Mouse (Mus musculus): ENCODE results near the gene Gm3839.
"Not testable (repeated sequence)": the region's sequence is repeated elsewhere in the genome, so short reads cannot be mapped to it uniquely, and the experiment has no call there.

The Gm3839 gene

GRCm38 (mm10) chr14:11356626-11357025 lies at the start of gene Gm3839:
Gm3839 (minus strand) TSS chr14:11356726.
- not testable (repeated sequence) for DNase-seq (ENCODE audit: low spot score in 2 of 2)

- no peak for DNase-seq (ENCODE audit: low spot score in 2 of 2)
Measured at GRCm38 (mm10) chr14:11405661-11406060, 49.1 kb upstream of the Gm3839 start.

- no peak for DNase-seq (ENCODE audit: low spot score in 2 of 2)
Measured at GRCm38 (mm10) chr14:11377846-11378245, 21.3 kb upstream of the Gm3839 start.

GRCm38 (mm10) chr14:11375225-11375624 lies 18.7 kb upstream of the Gm3839 start:
- no peak for DNase-seq (ENCODE audit: low spot score in 2 of 2)

- DNase-seq (ENCODE audit: low spot score in 2 of 2): no peak
Measured at GRCm38 (mm10) chr14:11346086-11346485, 10.4 kb downstream of the Gm3839 start.

DNA sequence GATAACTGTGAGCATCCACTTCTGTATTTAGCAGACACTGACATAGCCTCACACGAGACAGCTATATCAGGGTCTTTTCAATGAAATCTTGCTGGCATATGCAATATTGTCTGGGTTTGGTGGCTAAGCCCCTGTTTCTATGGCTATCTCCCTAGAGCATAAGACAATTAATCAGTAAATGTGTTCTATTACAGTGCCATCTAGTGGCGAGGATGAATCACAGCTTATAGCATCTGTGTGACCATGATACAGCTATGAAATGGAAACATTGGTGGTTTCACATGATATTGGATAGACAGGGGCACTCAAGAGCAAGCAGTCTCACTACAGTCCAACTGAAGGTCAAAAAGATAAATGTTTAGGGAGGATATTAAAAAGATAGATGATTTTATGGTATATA lies 26.5 kb downstream of the Gm3839 start:
- DNase-seq (ENCODE audit: low spot score in 2 of 2): no peak

DNA sequence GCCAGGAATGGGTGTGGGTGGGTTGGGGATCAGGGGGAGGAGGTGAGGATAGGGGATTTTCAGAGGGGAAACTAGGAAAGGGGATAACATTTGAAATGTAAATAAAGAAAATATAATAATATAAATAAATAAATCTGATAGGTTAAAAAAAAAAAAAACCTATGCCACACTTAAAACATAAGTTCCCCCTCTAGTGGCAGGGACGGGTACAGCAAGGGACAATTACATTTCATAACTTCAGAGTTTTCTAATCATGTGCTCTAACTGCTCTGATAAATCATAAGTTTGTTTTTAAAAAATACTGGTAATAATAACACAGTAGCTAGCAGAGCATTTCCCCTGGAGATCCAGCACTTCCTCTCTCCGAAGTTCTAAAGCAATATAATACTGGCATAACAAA lies 49.4 kb downstream of the Gm3839 start:
- DNase-seq (ENCODE audit: low spot score in 2 of 2): peak in 1 of 2 experiments; percentile 9

DNA sequence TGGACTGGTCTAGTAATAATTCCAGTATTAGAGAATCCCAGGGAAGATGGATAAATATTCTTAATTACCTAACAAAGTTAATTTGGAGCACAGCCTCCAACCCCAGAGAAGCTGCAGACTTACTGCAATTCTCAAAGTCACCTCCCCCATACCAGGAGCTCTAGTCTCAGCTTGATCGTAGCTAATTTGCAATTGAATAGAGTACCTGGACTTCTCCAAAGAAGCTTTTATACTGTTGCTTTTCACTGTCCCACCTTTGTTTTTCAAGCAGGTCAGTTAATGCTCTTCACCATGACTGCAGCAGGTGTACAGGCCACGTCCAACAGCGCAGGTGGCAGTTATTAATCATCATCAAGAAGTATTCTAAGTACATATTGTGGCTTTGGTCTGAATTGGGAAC lies 68.6 kb downstream of the Gm3839 start:
- not testable (repeated sequence) for DNase-seq (ENCODE audit: low spot score in 2 of 2)

GRCm38 (mm10) chr14:11257161-11257705 lies 99.3 kb downstream of the Gm3839 start:
- peak in 1 of 2 experiments; percentile 5 for DNase-seq (ENCODE audit: low spot score in 2 of 2)

- DNase-seq (ENCODE audit: low spot score in 2 of 2): no peak
Measured at GRCm38 (mm10) chr14:11248053-11248452, 108.5 kb downstream of the Gm3839 start.

GRCm38 (mm10) chr14:11244546-11244945 lies 112.0 kb downstream of the Gm3839 start:
- DNase-seq (ENCODE audit: low spot score in 2 of 2): no peak

GRCm38 (mm10) chr14:11232086-11232485 lies 124.4 kb downstream of the Gm3839 start:
- DNase-seq (ENCODE audit: low spot score in 2 of 2): no peak
